Mouse (Mus musculus): Measurements from ENCODE around the gene Frem1. TPM values are rescaled to one million over a fixed set of nuclear protein-coding genes. Genes with fewer than 3 reads are reported as not detected.

Frem1 gene
- polyA plus RNA-seq, 1 experiment from 2014 or later: 4.1 TPM

GRCm38 (mm10) chr4:82859131-82860125 is 192.7 kb downstream of the Frem1 start, which contains the start of gene Zdhhc21:
Gene Zdhhc21 (minus strand): TSS chr4:82859958.
- H3K27me3 ChIP-seq (replicated peaks; ENCODE audit: control insufficient read depth, insufficient read depth, low read length): no peaks in the 10 kb centered on the region
- peak within 1 kb of the TSS; percentile 80 for H3K4me2 ChIP-seq (ENCODE audit: low read depth, low read length)
- peak; percentile 96 for ATAC-seq
- peak within 1 kb of the TSS; percentile 85 for H3K4me3 ChIP-seq (ENCODE audit: low read length)
- H3K27ac ChIP-seq (ENCODE audit: low read length): peak within 1 kb of the TSS; percentile 71
- no peaks in the 10 kb centered on the region for H3K9me3 ChIP-seq (ENCODE audit: control insufficient read depth, low read length)
- no peaks in the 10 kb centered on the region for H3K36me3 ChIP-seq (ENCODE audit: control insufficient read depth, insufficient read depth, low read length)
- peak within 1 kb of the TSS; percentile 91 for H3K9ac ChIP-seq (ENCODE audit: low read depth, low read length)
- H3K4me1 ChIP-seq (ENCODE audit: control insufficient read depth, insufficient read depth, low read length): peaks cover 7% of the 10 kb centered on the region
- WGBS: under 1% methylated on average over 68 of the region's 82 CpGs

- Histone ChIP-seq H3K9me3 (ENCODE audit: control insufficient read depth, low read length) (no peaks in the 10 kb centered on the region), H3K36me3 (ENCODE audit: control insufficient read depth, insufficient read depth, low read length) (no peaks in the 10 kb centered on the region), H3K9ac (ENCODE audit: low read depth, low read length) (peak overlapping the region; percentile 91), H3K27me3 (replicated peaks; ENCODE audit: control insufficient read depth, insufficient read depth, low read length) (no peaks in the 10 kb centered on the region), H3K4me2 (ENCODE audit: low read depth, low read length) (peak overlapping the region; percentile 80), H3K4me1 (ENCODE audit: control insufficient read depth, insufficient read depth, low read length) (peaks cover 7% of the 10 kb centered on the region), H3K27ac (ENCODE audit: low read length) (no peak overlapping the region), H3K4me3 (ENCODE audit: low read length) (peak overlapping the region; percentile 85)
- no peak for ATAC-seq
- WGBS: 21% methylated on average over 4 of the region's 4 CpGs
These were observed 193.6 kb downstream of the Frem1 start for GRCm38 (mm10) chr4:82858431-82859010.

GRCm38 (mm10) chr4:82856986-82857385 is 195.2 kb downstream of the Frem1 start:
- H3K9me3 ChIP-seq (ENCODE audit: control insufficient read depth, low read length): no peaks in the 10 kb centered on the region
- no peak overlapping the region for H3K4me2 ChIP-seq (ENCODE audit: low read depth, low read length)
- H3K4me1 ChIP-seq (ENCODE audit: control insufficient read depth, insufficient read depth, low read length): peaks cover 7% of the 10 kb centered on the region
- H3K9ac ChIP-seq (ENCODE audit: low read depth, low read length): no peak overlapping the region
- H3K4me3 ChIP-seq (ENCODE audit: low read length): no peak overlapping the region
- no peak for ATAC-seq
- H3K27me3 ChIP-seq (replicated peaks; ENCODE audit: control insufficient read depth, insufficient read depth, low read length): no peaks in the 10 kb centered on the region
- WGBS: 92% methylated on average over 3 of the region's 3 CpGs
- peaks cover 5% of the 10 kb centered on the region; the same call in 1 of the 2 replicates for H3K36me3 ChIP-seq (ENCODE audit: control insufficient read depth, insufficient read depth, low read length)
- H3K27ac ChIP-seq (ENCODE audit: low read length): no peak overlapping the region

- no peaks in the 10 kb centered on the region for H3K27me3 ChIP-seq (replicated peaks; ENCODE audit: control insufficient read depth, insufficient read depth, low read length)
- H3K36me3 ChIP-seq (ENCODE audit: control insufficient read depth, insufficient read depth, low read length): peaks cover 5% of the 10 kb centered on the region; the same call in 1 of the 2 replicates
- no peak overlapping the region for H3K4me2 ChIP-seq (ENCODE audit: low read depth, low read length)
- H3K27ac ChIP-seq (ENCODE audit: low read length): no peak overlapping the region
- WGBS: 86% methylated on average over 2 of the region's 2 CpGs
- no peak overlapping the region for H3K4me3 ChIP-seq (ENCODE audit: low read length)
- no peak overlapping the region for H3K9ac ChIP-seq (ENCODE audit: low read depth, low read length)
- no peak for ATAC-seq
- peaks cover 6% of the 10 kb centered on the region for H3K4me1 ChIP-seq (ENCODE audit: control insufficient read depth, insufficient read depth, low read length)
- no peaks in the 10 kb centered on the region for H3K9me3 ChIP-seq (ENCODE audit: control insufficient read depth, low read length)
These were observed 198.3 kb downstream of the Frem1 start for GRCm38 (mm10) chr4:82853809-82854208.

- Histone ChIP-seq H3K9ac (ENCODE audit: low read depth, low read length) (no peak overlapping the region), H3K9me3 (ENCODE audit: control insufficient read depth, low read length) (no peaks in the 10 kb centered on the region), H3K4me2 (ENCODE audit: low read depth, low read length) (no peak overlapping the region), H3K27ac (ENCODE audit: low read length) (no peak overlapping the region), H3K4me1 (ENCODE audit: control insufficient read depth, insufficient read depth, low read length) (peaks cover 3% of the 10 kb centered on the region), H3K4me3 (ENCODE audit: low read length) (no peak overlapping the region), H3K36me3 (ENCODE audit: control insufficient read depth, insufficient read depth, low read length) (peaks cover 5% of the 10 kb centered on the region; the same call in 1 of the 2 replicates), H3K27me3 (replicated peaks; ENCODE audit: control insufficient read depth, insufficient read depth, low read length) (no peaks in the 10 kb centered on the region)
- WGBS: 51% methylated on average over 5 of the region's 5 CpGs
- ATAC-seq: peak; percentile 83
These were observed 203.4 kb downstream of the Frem1 start for GRCm38 (mm10) chr4:82848552-82849234.

Other genes with a start within 250 kb of the Frem1 start
- gene Zdhhc21, start 192.4 kb downstream of the Frem1 start, polyA plus RNA-seq (2015; fragmentation: Nextera tagmentation; extraction: Ambion mirVana): 15.7 and 15.9 TPM in 2 replicates
- gene Cer1, start 167.2 kb downstream of the Frem1 start, polyA plus RNA-seq (2015; fragmentation: Nextera tagmentation; extraction: Ambion mirVana): 0.07 TPM in 1 of 2 replicates, not detected in the other

Measured in intestine, embryonic 16.5 days (tissue).